Mouse (Mus musculus) stomach, embryonic 16.5 days (tissue): ENCODE results near the gene Mef2b. TPM values are rescaled to one million over a fixed set of nuclear protein-coding genes. Genes with fewer than 3 reads are reported as not detected.
"Not testable (repeated sequence)": the region's sequence is repeated elsewhere in the genome, so short reads cannot be mapped to it uniquely, and the experiment has no call there.

ENCODE experiments used
- ATAC-seq: fragments of 200-750 bp; cut with Nextera tagmentation; 2 replicates; pipeline ENCODE4 v1.8.0; 2017; ENCODE audit warnings: moderate number of reproducible peaks, moderate TSS enrichment; ENCODE audit not compliant: insufficient read depth, low FRiP score
- H3K27ac ChIP-seq: fragments of 300-500 bp; sonication (generic); 2 replicates; pipeline ENCODE4 v1.5.1; 2014; ENCODE audit warnings: low read length
- H3K27me3 ChIP-seq: fragments of 300-500 bp; sonication (generic); 2 replicates; pipeline ENCODE4 v1.6.1; 2014; ENCODE audit warnings: low read length, control low read depth, mixed read lengths; ENCODE audit not compliant: control insufficient read depth, insufficient read depth
- H3K36me3 ChIP-seq: fragments of 300-500 bp; sonication (generic); 2 replicates; pipeline ENCODE4 v1.6.1; 2014; ENCODE audit warnings: low read length; ENCODE audit not compliant: control insufficient read depth, insufficient read depth
- H3K4me1 ChIP-seq: fragments of 300-500 bp; sonication (generic); 2 replicates; pipeline ENCODE4 v1.6.1; 2014; ENCODE audit warnings: low read length, control low read depth, mixed read lengths; ENCODE audit not compliant: control insufficient read depth, insufficient read depth
- H3K4me2 ChIP-seq: fragments of 300-500 bp; sonication (generic); 2 replicates; pipeline ENCODE4 v1.6.1; 2014; ENCODE audit warnings: low read depth, low read length, mixed read lengths
- H3K4me3 ChIP-seq: fragments of 300-500 bp; sonication (generic); replicated peaks from 2 replicates; pipeline ENCODE4 v1.5.1; 2014; ENCODE audit warnings: mild to moderate bottlenecking, low read length
- H3K9ac ChIP-seq: fragments of 300-500 bp; sonication (generic); 2 replicates; pipeline ENCODE4 v1.6.1; 2014; ENCODE audit warnings: low read length
- H3K9me3 ChIP-seq: fragments of 300-500 bp; sonication (generic); replicated peaks from 2 replicates; pipeline ENCODE4 v1.6.1; 2016; ENCODE audit warnings: low read length, control low read depth; ENCODE audit not compliant: control insufficient read depth
- WGBS: fragments of 180-500 bp; shearing (Covaris S2); extraction: QIAGEN DNeasy Blood & Tissue Kit; methylation state at CpG from one replicate; pipeline ENCODE4 v1.1.7; 2014; 5-methylcytosine and 5-hydroxymethylcytosine counted together
- microRNA-seq: library from miRNA; unstranded; fragments of <30 nt; microRNA quantifications from one replicate; pipeline ENCODE4, GENCODE M21; 2016
- polyA plus RNA-seq: library from polyadenylated mRNA; unstranded; fragments of >200 nt; fragmentation: Nextera tagmentation; extraction: Ambion mirVana; gene quantifications from 2 replicates; pipeline ENCODE4 v1.2.1, GENCODE M21; 2015

The Mef2b gene
- polyA plus RNA-seq, 1 experiment from 2014 or later, result 0.25 TPM

DNA sequence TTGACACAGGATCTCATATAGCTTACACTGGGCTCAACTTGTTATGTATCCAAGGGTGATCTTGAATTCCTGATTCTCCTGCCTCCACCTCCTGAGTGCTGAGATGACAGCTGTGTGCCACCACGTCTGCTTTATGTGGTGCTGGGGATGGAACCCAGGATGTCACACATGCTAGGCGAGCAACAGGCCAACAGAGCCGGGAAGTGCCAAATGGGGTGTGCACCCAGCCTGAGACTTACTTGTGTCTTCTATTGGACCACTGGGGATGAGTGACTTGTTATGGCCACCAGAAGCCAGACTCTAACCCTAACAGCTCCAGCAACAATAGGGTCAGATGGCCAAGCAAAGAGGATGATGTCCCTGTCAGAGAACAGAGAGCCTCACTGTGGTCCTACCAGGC, 76.7 kb downstream of the Mef2b start:
- not testable (repeated sequence) for H3K9ac ChIP-seq, ATAC-seq, H3K27me3 ChIP-seq, H3K4me1 ChIP-seq, H3K9me3 ChIP-seq, H3K4me2 ChIP-seq, H3K27ac ChIP-seq, H3K4me3 ChIP-seq, H3K36me3 ChIP-seq
- 60% methylated on average over 3 of the region's 3 CpGs for WGBS

GRCm38 (mm10) chr8:70216566-70216965, 77.1 kb downstream of the Mef2b start:
- H3K4me2 ChIP-seq, result no peak overlapping the region
- H3K4me3 ChIP-seq, result no peak overlapping the region
- no peaks in the 10 kb centered on the region for H3K9me3 ChIP-seq
- H3K27ac ChIP-seq, result no peak overlapping the region
- H3K27me3 ChIP-seq, result no peaks in the 10 kb centered on the region
- WGBS, result 85% methylated on average over 1 of the region's 1 CpGs
- no peak overlapping the region for H3K9ac ChIP-seq
- H3K36me3 ChIP-seq, result no peaks in the 10 kb centered on the region
- no peak for ATAC-seq
- H3K4me1 ChIP-seq, result peaks cover 2% of the 10 kb centered on the region

Small RNA genes within 50 kb of the gene (microRNA-seq; reads per million reads assigned to microRNA genes)
- gene Mir7066, result not detected

Other genes starting within 250 kb of the Mef2b start
- 2.1 and 2.3 TPM in 2 replicates for gene Tssk6, start 237.5 kb upstream of the Mef2b start, polyA plus RNA-seq
- gene Ndufa13, start 237.2 kb upstream of the Mef2b start, polyA plus RNA-seq, result 170 and 193 TPM in 2 replicates
- 3.0 and 3.2 TPM in 2 replicates for gene Yjefn3, start 237.0 kb upstream of the Mef2b start, polyA plus RNA-seq
- 29.7 and 32.3 TPM in 2 replicates for gene Gatad2a, start 143.3 kb upstream of the Mef2b start, polyA plus RNA-seq
- gene Mau2, start 97.0 kb upstream of the Mef2b start, polyA plus RNA-seq, result 46.1 and 46.7 TPM in 2 replicates
- gene Sugp1, start 96.9 kb upstream of the Mef2b start, polyA plus RNA-seq, result 39.1 and 42.0 TPM in 2 replicates
- 8.4 and 11.6 TPM in 2 replicates for gene Tm6sf2, start 66.8 kb upstream of the Mef2b start, polyA plus RNA-seq
- 0.28 TPM in 1 of 2 replicates, not detected in the other for gene Hapln4, start 56.3 kb upstream of the Mef2b start, polyA plus RNA-seq
- gene Ncan, start 18.8 kb upstream of the Mef2b start, polyA plus RNA-seq, result 0.96 and 1.4 TPM in 2 replicates
- 35.7 and 37.1 TPM in 2 replicates for gene Nr2c2ap, start 8.4 kb upstream of the Mef2b start, polyA plus RNA-seq
- 14.5 and 17.1 TPM in 2 replicates for gene Rfxank, start 557 bp upstream of the Mef2b start, polyA plus RNA-seq
- gene Borcs8, start 212 bp upstream of the Mef2b start, polyA plus RNA-seq, result 38.0 and 42.8 TPM in 2 replicates
- 64.2 and 64.8 TPM in 2 replicates for gene Tmem161a, start 32.6 kb downstream of the Mef2b start, polyA plus RNA-seq
- 5.1 and 6.1 TPM in 2 replicates for gene Slc25a42, start 72.6 kb downstream of the Mef2b start, polyA plus RNA-seq
- 25.6 and 26.4 TPM in 2 replicates for gene Sugp2, start 94.5 kb downstream of the Mef2b start, polyA plus RNA-seq
- gene Armc6, start 94.8 kb downstream of the Mef2b start, polyA plus RNA-seq, result 25.3 and 27.0 TPM in 2 replicates
- 27.3 and 32.5 TPM in 2 replicates for gene Homer3, start 143.1 kb downstream of the Mef2b start, polyA plus RNA-seq
- 48.8 and 50.4 TPM in 2 replicates for gene Ddx49, start 162.8 kb downstream of the Mef2b start, polyA plus RNA-seq
- gene Cope, start 162.8 kb downstream of the Mef2b start, polyA plus RNA-seq, result 354 and 410 TPM in 2 replicates
- 3.8 and 4.1 TPM in 2 replicates for gene Cers1, start 176.1 kb downstream of the Mef2b start, polyA plus RNA-seq
- gene Gdf1, start 190.1 kb downstream of the Mef2b start, polyA plus RNA-seq, result 1.4 and 2.1 TPM in 2 replicates
- 7.4 and 8.2 TPM in 2 replicates for gene Upf1, start 213.6 kb downstream of the Mef2b start, polyA plus RNA-seq
- gene Comp, start 233.8 kb downstream of the Mef2b start, polyA plus RNA-seq, result 0.15 and 0.25 TPM in 2 replicates